Mouse (Mus musculus) neural tube, embryonic 11.5 days (tissue): ENCODE results near the gene Tshz2. TPM values are rescaled to one million over a fixed set of nuclear protein-coding genes. Genes with fewer than 3 reads are reported as not detected.

ENCODE experiments used
- ATAC-seq: fragments of 200-750 bp; cut with Nextera tagmentation; 2 replicates; pipeline ENCODE4 v1.8.0; 2017; ENCODE audit warnings: moderate number of reproducible peaks, mild to moderate bottlenecking, moderate TSS enrichment, moderate library complexity; ENCODE audit not compliant: insufficient read depth, low FRiP score, low TSS enrichment
- DNase-seq: peaks from one replicate; pipeline ENCODE4 v3.0.0-alpha.2; 2015; ENCODE audit warnings: low spot score
- H3K27ac ChIP-seq: fragments of 300-500 bp; sonication (generic); 2 replicates; pipeline ENCODE4 v1.5.1; 2014; ENCODE audit warnings: low read depth, mild to moderate bottlenecking, low read length
- H3K27me3 ChIP-seq: fragments of 300-500 bp; sonication (generic); 2 replicates; pipeline ENCODE4 v1.6.1; 2014; ENCODE audit warnings: mild to moderate bottlenecking, low read length, mixed read lengths; ENCODE audit not compliant: control insufficient read depth, insufficient read depth
- H3K36me3 ChIP-seq: fragments of 300-500 bp; sonication (generic); 2 replicates; pipeline ENCODE4 v1.6.1; 2014; ENCODE audit warnings: mild to moderate bottlenecking, low read length, moderate library complexity, mixed read lengths; ENCODE audit not compliant: control insufficient read depth, insufficient read depth
- H3K4me1 ChIP-seq: fragments of 300-500 bp; sonication (generic); 2 replicates; pipeline ENCODE4 v1.6.1; 2014; ENCODE audit warnings: low read length, mixed read lengths; ENCODE audit not compliant: control insufficient read depth, insufficient read depth
- H3K4me2 ChIP-seq: fragments of 300-500 bp; sonication (generic); 2 replicates; pipeline ENCODE4 v1.6.1; 2014; ENCODE audit warnings: low read depth, mild to moderate bottlenecking, moderate library complexity
- H3K4me3 ChIP-seq: fragments of 300-500 bp; sonication (generic); 2 replicates; pipeline ENCODE4 v1.5.1; 2014; ENCODE audit warnings: low read depth, low read length
- H3K9ac ChIP-seq: fragments of 300-500 bp; sonication (generic); 2 replicates; pipeline ENCODE4 v1.6.1; 2014; ENCODE audit warnings: mild to moderate bottlenecking, low read length
- H3K9me3 ChIP-seq: fragments of 300-500 bp; sonication (generic); 2 replicates; pipeline ENCODE4 v1.6.1; 2016; ENCODE audit warnings: low read length; ENCODE audit not compliant: control insufficient read depth
- WGBS: fragments of 180-500 bp; shearing (Covaris S2); extraction: QIAGEN DNeasy Blood & Tissue Kit; methylation state at CpG from one replicate; pipeline ENCODE4 v1.1.7; 2014; 5-methylcytosine and 5-hydroxymethylcytosine counted together
- polyA plus RNA-seq: library from polyadenylated mRNA; unstranded; fragments of >200 nt; fragmentation: Nextera tagmentation; extraction: Ambion mirVana; gene quantifications from 2 replicates; pipeline ENCODE4 v1.2.1, GENCODE M21; 2014

The Tshz2 gene
- polyA plus RNA-seq, 1 experiment from 2014 or later, result 9.1 TPM

DNA sequence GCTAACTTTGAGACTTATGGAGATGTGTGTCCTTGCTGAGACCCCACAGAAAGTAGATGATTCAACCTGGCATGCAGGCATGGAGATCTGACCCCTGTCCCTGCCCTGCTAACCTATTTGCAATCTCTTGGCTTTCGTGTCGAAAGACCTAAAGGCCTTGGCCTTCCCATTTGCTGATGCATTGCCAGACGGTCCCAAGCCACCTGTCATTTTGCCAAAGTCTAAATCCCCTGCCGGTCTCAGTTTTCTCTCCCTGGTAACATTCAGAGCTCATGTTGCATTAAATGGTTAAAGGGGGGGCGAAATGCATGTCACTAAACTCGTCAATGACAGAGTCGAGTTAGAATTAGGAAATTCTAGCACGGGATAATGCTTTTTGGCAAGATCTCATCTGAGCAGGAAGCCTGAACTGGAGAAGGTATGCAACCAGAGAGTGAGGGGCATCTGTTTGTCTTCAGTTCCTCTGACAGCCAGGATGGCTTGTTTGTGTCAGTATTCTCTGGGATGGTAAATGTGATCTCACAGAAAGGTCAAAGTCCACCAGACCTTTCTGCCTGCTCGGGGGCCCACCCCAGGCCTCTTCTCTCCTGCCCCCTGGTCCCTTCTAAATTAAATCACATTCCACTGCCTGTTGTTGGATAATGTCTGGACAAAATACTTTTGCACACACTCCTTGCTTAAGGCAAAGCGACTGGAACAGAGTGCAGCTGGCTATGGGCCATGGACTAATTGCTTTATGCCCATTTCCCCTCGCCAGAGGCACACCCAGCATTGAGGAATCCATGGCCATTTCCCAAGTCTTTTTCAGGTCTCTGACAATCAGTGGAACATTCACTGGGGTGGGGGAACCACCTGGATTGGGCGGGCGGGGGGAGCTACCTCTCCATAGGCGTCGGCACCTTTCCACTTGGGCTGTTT lies 118.0 kb downstream of the Tshz2 start:
- Histone ChIP-seq H3K9me3 (no peaks in the 10 kb centered on the region), H3K27me3 (no peaks in the 10 kb centered on the region), H3K9ac (no peak overlapping the region), H3K27ac (no peak overlapping the region), H3K4me1 (0 out of 2 replicates have a peak, but pooled peaks cover 3% of the 10 kb centered on the region), H3K4me3 (no peak overlapping the region), H3K4me2 (no peak overlapping the region), H3K36me3 (no peaks in the 10 kb centered on the region)
- DNase-seq, result no peak
- no peak for ATAC-seq
- 59% methylated on average over 15 of the region's 15 CpGs for WGBS

- Histone ChIP-seq H3K27ac (no peak overlapping the region), H3K4me2 (no peak overlapping the region), H3K36me3 (no peaks in the 10 kb centered on the region), H3K9ac (no peak overlapping the region), H3K9me3 (no peaks in the 10 kb centered on the region), H3K27me3 (no peaks in the 10 kb centered on the region), H3K4me1 (0 out of 2 replicates have a peak, but pooled peaks cover 3% of the 10 kb centered on the region), H3K4me3 (no peak overlapping the region)
- ATAC-seq (no peak), DNase-seq (no peak)
- 91% methylated on average over 9 of the region's 9 CpGs for WGBS
Observed at GRCm38 (mm10) chr2:169752126-169752525, 119.3 kb downstream of the Tshz2 start.

- Histone ChIP-seq H3K27ac (no peak overlapping the region), H3K4me1 (0 out of 2 replicates have a peak, but pooled peaks cover 3% of the 10 kb centered on the region), H3K27me3 (no peaks in the 10 kb centered on the region), H3K36me3 (no peaks in the 10 kb centered on the region), H3K4me3 (no peak overlapping the region), H3K4me2 (no peak overlapping the region), H3K9me3 (no peaks in the 10 kb centered on the region), H3K9ac (no peak overlapping the region)
- 81% methylated on average over 9 of the region's 9 CpGs for WGBS
- no peak for DNase-seq
- no peak for ATAC-seq
Observed at GRCm38 (mm10) chr2:169753432-169753831, 120.6 kb downstream of the Tshz2 start.

GRCm38 (mm10) chr2:169755091-169755490 lies 122.3 kb downstream of the Tshz2 start:
- no peaks in the 10 kb centered on the region for H3K27me3 ChIP-seq
- 0 out of 2 replicates have a peak, but pooled peaks cover 3% of the 10 kb centered on the region for H3K4me1 ChIP-seq
- WGBS, result 78% methylated on average over 7 of the region's 7 CpGs
- H3K9me3 ChIP-seq, result no peaks in the 10 kb centered on the region
- no peak overlapping the region for H3K4me3 ChIP-seq
- ATAC-seq (no peak), DNase-seq (no peak)
- H3K27ac ChIP-seq, result no peak overlapping the region
- no peak overlapping the region for H3K9ac ChIP-seq
- no peak overlapping the region for H3K4me2 ChIP-seq
- H3K36me3 ChIP-seq, result no peaks in the 10 kb centered on the region

- ATAC-seq, result no peak
- Histone ChIP-seq H3K9me3 (no peaks in the 10 kb centered on the region), H3K4me1 (no peaks in the 10 kb centered on the region), H3K36me3 (no peaks in the 10 kb centered on the region), H3K9ac (no peak overlapping the region), H3K4me2 (no peak overlapping the region), H3K27ac (no peak overlapping the region), H3K27me3 (no peaks in the 10 kb centered on the region), H3K4me3 (no peak overlapping the region)
- 78% methylated on average over 6 of the region's 6 CpGs for WGBS
- no peak for DNase-seq
Observed at GRCm38 (mm10) chr2:169758120-169758519, 125.3 kb downstream of the Tshz2 start.

- no peaks in the 10 kb centered on the region for H3K27me3 ChIP-seq
- H3K4me2 ChIP-seq, result no peak overlapping the region
- H3K4me3 ChIP-seq, result no peak overlapping the region
- H3K9ac ChIP-seq, result no peak overlapping the region
- H3K4me1 ChIP-seq, result no peaks in the 10 kb centered on the region
- no peaks in the 10 kb centered on the region for H3K9me3 ChIP-seq
- H3K27ac ChIP-seq, result no peak overlapping the region
- WGBS, result 95% methylated on average over 1 of the region's 1 CpGs
- no peaks in the 10 kb centered on the region for H3K36me3 ChIP-seq
- ATAC-seq (no peak), DNase-seq (no peak)
Observed at GRCm38 (mm10) chr2:169760117-169760516, 127.3 kb downstream of the Tshz2 start.

- no peak overlapping the region for H3K4me3 ChIP-seq
- H3K36me3 ChIP-seq, result no peaks in the 10 kb centered on the region
- no peaks in the 10 kb centered on the region for H3K27me3 ChIP-seq
- H3K27ac ChIP-seq, result no peak overlapping the region
- no peak overlapping the region for H3K4me2 ChIP-seq
- DNase-seq (no peak), ATAC-seq (no peak)
- 54% methylated on average over 3 of the region's 3 CpGs for WGBS
- H3K4me1 ChIP-seq, result no peaks in the 10 kb centered on the region
- H3K9me3 ChIP-seq, result no peaks in the 10 kb centered on the region
- no peak overlapping the region for H3K9ac ChIP-seq
Observed at GRCm38 (mm10) chr2:169761726-169762125, 128.9 kb downstream of the Tshz2 start.

GRCm38 (mm10) chr2:169762301-169762700 lies 129.5 kb downstream of the Tshz2 start:
- ATAC-seq, result no peak
- WGBS, result 80% methylated on average over 8 of the region's 8 CpGs
- H3K9me3 ChIP-seq, result no peaks in the 10 kb centered on the region

DNA sequence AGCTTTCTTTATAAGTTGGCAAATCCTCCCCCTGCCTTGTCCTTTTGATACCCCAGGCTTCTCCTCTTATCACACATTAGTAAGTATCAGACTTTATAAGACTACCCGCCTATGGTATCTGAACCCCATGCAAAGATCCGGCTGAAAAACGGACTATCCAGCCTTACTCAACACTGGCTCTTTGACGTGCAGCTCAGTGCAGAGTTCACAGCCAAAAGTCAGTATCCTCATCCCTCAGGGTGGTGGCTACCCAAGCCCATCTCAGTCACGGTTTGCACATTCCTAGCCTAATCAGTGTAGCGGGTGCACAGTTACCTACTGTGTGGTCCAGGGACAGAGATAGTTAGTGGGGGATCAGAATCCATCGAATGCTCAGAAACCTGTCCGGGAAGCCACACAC lies 130.9 kb downstream of the Tshz2 start:
- no peak overlapping the region for H3K4me3 ChIP-seq
- no peaks in the 10 kb centered on the region for H3K4me1 ChIP-seq
- WGBS, result 85% methylated on average over 8 of the region's 8 CpGs
- no peaks in the 10 kb centered on the region for H3K36me3 ChIP-seq
- no peak overlapping the region for H3K27ac ChIP-seq
- H3K27me3 ChIP-seq, result no peaks in the 10 kb centered on the region
- ATAC-seq (no peak), DNase-seq (no peak)
- H3K4me2 ChIP-seq, result no peak overlapping the region
- no peaks in the 10 kb centered on the region for H3K9me3 ChIP-seq
- H3K9ac ChIP-seq, result no peak overlapping the region

More at GRCm38 (mm10) chr2:169762301-169762700, 129.5 kb downstream of the Tshz2 start:
- DNase-seq, result no peak
- H3K36me3 ChIP-seq, result no peaks in the 10 kb centered on the region
- no peak overlapping the region for H3K27ac ChIP-seq
- no peak overlapping the region for H3K9ac ChIP-seq
- no peaks in the 10 kb centered on the region for H3K4me1 ChIP-seq
- no peaks in the 10 kb centered on the region for H3K27me3 ChIP-seq
- no peak overlapping the region for H3K4me2 ChIP-seq
- no peak overlapping the region for H3K4me3 ChIP-seq
